Mouse (Mus musculus) erythroblast, embryonic 14.5 days (primary cell): ENCODE data around the gene Lpar5.

Experiments used
- GATA1 ChIP-seq: IDR thresholded peaks from 2 replicates; pipeline ENCODE4 v1.6.1; 2012; ENCODE audit warnings: low read length, inconsistent platforms, mixed read lengths
- TAL1 ChIP-seq: IDR thresholded peaks from 3 replicates; pipeline ENCODE4 v1.6.1; 2012; ENCODE audit warnings: low read length, inconsistent platforms, mixed read lengths

DNA sequence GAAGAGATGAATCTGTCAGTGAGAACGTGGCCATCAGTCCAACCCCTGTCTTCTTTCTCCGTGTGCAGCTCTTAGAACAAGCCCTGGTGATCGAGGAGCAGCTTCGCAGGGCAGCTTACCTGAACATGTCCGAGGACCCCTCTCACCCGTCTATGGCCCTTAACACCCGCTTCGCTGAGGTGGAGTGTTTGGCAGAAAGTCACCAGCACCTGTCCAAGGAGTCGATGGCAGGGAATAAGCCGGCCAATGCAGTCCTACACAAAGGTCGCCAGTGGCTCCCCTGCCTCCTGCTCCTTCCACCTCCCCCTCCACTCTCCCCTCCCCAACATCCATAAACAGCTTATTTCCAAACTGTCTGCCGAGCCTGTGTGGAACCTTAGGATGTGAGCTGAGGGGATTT lies 61.0 kb downstream of the Lpar5 start:
- no peak for TF ChIP-seq GATA1
- no peak for TF ChIP-seq TAL1
